Mouse (Mus musculus) brain, embryonic 14.5 days (tissue): ENCODE measurements at regions not wholly inside any gene's neighbourhood (a gene's known extent, or its start where the extent isn't known, plus 50 kb on each side); places are given as distances from the start of the nearest gene placed in this dataset.

Source experiments
- CTCF ChIP-seq: fragments of 200-500 bp; IDR thresholded peaks from 2 replicates; pipeline ENCODE4 v1.5.1; 2012; ENCODE audit warnings: inconsistent platforms, mild to moderate bottlenecking, moderate library complexity, borderline replicate concordance; ENCODE audit not compliant: insufficient read depth, insufficient read length; ENCODE audit errors: extremely low read depth
- POLR2A ChIP-seq: fragments of 200-500 bp; IDR thresholded peaks from 2 replicates; pipeline ENCODE4 v1.6.1; 2012; ENCODE audit warnings: mild to moderate bottlenecking, inconsistent platforms, borderline replicate concordance; ENCODE audit not compliant: poor library complexity, insufficient read depth, insufficient read length, severe bottlenecking; ENCODE audit errors: extremely low read depth

GRCm38 (mm10) chr8:99651302-99651621, 235.0 kb upstream of the Cdh8 start:
- TF ChIP-seq CTCF: no peak
- TF ChIP-seq POLR2A: no peak
